Mouse (Mus musculus) hindbrain, postnatal 0 days (tissue): ENCODE results near the gene Senp5. TPM values are rescaled to one million over a fixed set of nuclear protein-coding genes. Genes with fewer than 3 reads are reported as not detected.
"Not testable (repeated sequence)": the region's sequence is repeated elsewhere in the genome, so short reads cannot be mapped to it uniquely, and the experiment has no call there.

Experiments used
- ATAC-seq: fragments of 200-750 bp; cut with Nextera tagmentation; 2 replicates; pipeline ENCODE4 v1.8.0; 2017; ENCODE audit warnings: mild to moderate bottlenecking, moderate TSS enrichment, moderate library complexity
- DNase-seq: peaks from one replicate; pipeline ENCODE4 v3.0.0-alpha.2; 2015; ENCODE audit warnings: low spot score
- H3K27ac ChIP-seq: fragments of 300-500 bp; sonication (generic); 2 replicates; pipeline ENCODE4 v1.5.1; 2014; ENCODE audit warnings: mild to moderate bottlenecking
- H3K27me3 ChIP-seq: fragments of 300-500 bp; sonication (generic); 2 replicates; pipeline ENCODE4 v1.6.1; 2014; ENCODE audit warnings: low read length, mixed read lengths; ENCODE audit not compliant: insufficient read depth
- H3K36me3 ChIP-seq: fragments of 300-500 bp; sonication (generic); 2 replicates; pipeline ENCODE4 v1.6.1; 2014; ENCODE audit warnings: low read length, mixed read lengths; ENCODE audit not compliant: insufficient read depth
- H3K4me1 ChIP-seq: fragments of 300-500 bp; sonication (generic); 2 replicates; pipeline ENCODE4 v1.6.1; 2014; ENCODE audit warnings: antibody characterized with exemption, low read length, mixed read lengths; ENCODE audit not compliant: insufficient read depth
- H3K4me2 ChIP-seq: fragments of 300-500 bp; sonication (generic); 2 replicates; pipeline ENCODE4 v1.6.1; 2014; ENCODE audit warnings: low read depth, mild to moderate bottlenecking, low read length, moderate library complexity, mixed read lengths
- H3K4me3 ChIP-seq: fragments of 300-500 bp; sonication (generic); 2 replicates; pipeline ENCODE4 v1.5.1; 2014; ENCODE audit warnings: low read length
- H3K9ac ChIP-seq: fragments of 300-500 bp; sonication (generic); replicated peaks from 2 replicates; pipeline ENCODE4 v1.6.1; 2014; ENCODE audit warnings: mild to moderate bottlenecking, low read length, moderate library complexity, mixed read lengths
- H3K9me3 ChIP-seq: fragments of 300-500 bp; sonication (generic); 2 replicates; pipeline ENCODE4 v1.6.1; 2016; ENCODE audit warnings: low read length, mixed read lengths
- CTCF ChIP-seq: IDR thresholded peaks from 2 replicates; pipeline ENCODE4 v1.5.1; 2016; ENCODE audit warnings: antibody characterized with exemption, control low read depth, low read depth
- WGBS: fragments of 180-500 bp; shearing (Covaris S2); extraction: QIAGEN DNeasy Blood & Tissue Kit; methylation state at CpG from one replicate; pipeline ENCODE4 v1.1.7; 2014; 5-methylcytosine and 5-hydroxymethylcytosine counted together
- polyA plus RNA-seq: library from polyadenylated mRNA; unstranded; fragments of >200 nt; fragmentation: Nextera tagmentation; extraction: Ambion mirVana; gene quantifications from 2 replicates; pipeline ENCODE4 v1.2.1, GENCODE M21; 2015
- total RNA-seq: library from RNA; depleted of rRNA; stranded (reverse); fragments of >200 nt; gene quantifications from 2 replicates; pipeline ENCODE4 v1.2.3, GENCODE M21; 2014

Senp5 gene
- total and polyA plus RNA-seq, 2 experiments from 2014 or later: 11.8 to 21.4 TPM

DNA sequence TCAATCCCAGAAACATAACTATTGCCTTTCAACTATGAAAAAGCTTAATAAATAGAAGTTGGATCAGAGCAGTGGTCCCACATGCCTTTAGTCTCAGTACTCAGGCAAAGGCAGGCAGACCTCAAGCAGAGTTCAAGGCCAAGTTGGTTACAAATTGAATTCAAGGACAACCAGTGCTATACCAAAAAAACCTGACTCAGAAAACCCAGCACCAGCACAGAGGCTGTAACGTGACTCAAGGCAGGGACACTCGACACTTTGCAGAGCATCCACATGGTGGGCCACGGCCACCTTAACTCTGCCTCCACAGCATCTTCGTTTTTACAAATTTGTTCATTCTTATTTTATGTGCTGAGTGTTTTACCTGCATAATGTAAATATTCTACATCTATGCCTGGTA is 27.8 kb downstream of the Senp5 start:
- Histone ChIP-seq H3K9me3 (no peaks in the 10 kb centered on the region), H3K4me1 (no peaks in the 10 kb centered on the region), H3K4me2 (no peak overlapping the region), H3K27ac (no peak overlapping the region), H3K4me3 (no peak overlapping the region), H3K36me3 (peaks cover 27% of the 10 kb centered on the region), H3K9ac (no peak overlapping the region), H3K27me3 (no peaks in the 10 kb centered on the region)
- ATAC-seq: no peak
- TF ChIP-seq CTCF: no peak
- DNase-seq: no peak
- WGBS: 90% methylated on average over 4 of the region's 4 CpGs

DNA sequence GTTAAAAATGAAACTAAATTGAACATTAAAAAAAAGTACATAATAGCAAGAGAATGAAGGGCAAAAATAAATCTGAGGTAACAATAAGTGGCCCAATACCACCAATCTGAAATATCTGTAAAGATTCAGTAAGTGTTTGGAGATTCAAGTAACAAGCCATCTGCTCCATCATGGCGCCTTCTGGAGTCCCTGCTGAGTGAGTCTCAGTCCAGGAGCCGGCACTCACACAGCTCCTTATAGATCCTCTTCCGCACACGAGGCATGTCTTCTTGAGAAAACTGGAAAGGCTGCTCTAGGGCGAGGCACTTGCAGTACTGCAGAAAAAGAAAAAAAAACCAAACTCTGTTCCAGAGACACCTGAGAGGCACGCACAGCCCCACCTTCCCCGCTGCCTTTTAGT is 39.9 kb downstream of the Senp5 start:
- Histone ChIP-seq H3K36me3 (peaks cover 38% of the 10 kb centered on the region), H3K9ac (no peak overlapping the region)
- DNase-seq: no peak

DNA sequence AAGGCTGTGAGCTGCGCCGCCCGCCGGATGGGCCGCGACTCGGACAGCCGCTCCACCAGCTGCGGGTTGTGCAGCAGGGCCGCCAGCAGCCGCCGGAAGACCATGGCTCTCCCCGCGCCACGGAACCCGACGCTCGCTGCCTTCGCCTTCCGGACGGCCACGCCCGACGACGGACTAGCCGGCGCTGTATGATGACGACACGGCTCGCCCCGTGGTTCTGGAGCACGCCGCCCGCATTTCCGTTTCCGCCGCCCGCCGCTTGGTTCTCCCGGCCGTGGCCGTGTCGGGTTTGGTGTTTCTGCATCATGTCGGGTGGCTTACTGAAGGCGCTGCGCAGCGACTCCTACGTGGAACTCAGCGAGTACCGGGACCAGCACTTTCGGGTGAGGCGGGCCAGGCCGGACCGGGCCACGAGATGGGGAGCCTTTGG is 54.7 kb downstream of the Senp5 start, which contains the start of the genes 0610012G03Rik and Ncbp2:
0610012G03Rik (minus strand) TSS at position 150 of the 430 bp plus-strand sequence.
Ncbp2 (plus strand) TSS at position 169 of the 430 bp plus-strand sequence.
- Histone ChIP-seq H3K36me3 (no peaks in the 10 kb centered on the region), H3K4me3 (peak within 1 kb of the TSS; percentile 91), H3K27ac (peak within 1 kb of the TSS; percentile 95), H3K9me3 (no peaks in the 10 kb centered on the region), H3K4me1 (peaks cover 24% of the 10 kb centered on the region), H3K4me2 (peak within 1 kb of the TSS; percentile 94), H3K9ac (peak within 1 kb of the TSS; percentile 92), H3K27me3 (no peaks in the 10 kb centered on the region)
- peak; percentile 98 for DNase-seq
- WGBS: under 1% methylated on average over 54 of the region's 55 CpGs
- peak; percentile 93 for ATAC-seq
- peak; percentile 33 for TF ChIP-seq CTCF

More for the DNA sequence above, 39.9 kb downstream of the Senp5 start:
- 79% methylated on average over 7 of the region's 7 CpGs for WGBS
- H3K4me1 ChIP-seq: no peaks in the 10 kb centered on the region
- TF ChIP-seq CTCF: no peak
- H3K4me3 ChIP-seq: no peak overlapping the region
- H3K27ac ChIP-seq: no peak overlapping the region
- H3K27me3 ChIP-seq: no peaks in the 10 kb centered on the region
- H3K9me3 ChIP-seq: no peaks in the 10 kb centered on the region
- no peak overlapping the region for H3K4me2 ChIP-seq
- no peak for ATAC-seq

DNA sequence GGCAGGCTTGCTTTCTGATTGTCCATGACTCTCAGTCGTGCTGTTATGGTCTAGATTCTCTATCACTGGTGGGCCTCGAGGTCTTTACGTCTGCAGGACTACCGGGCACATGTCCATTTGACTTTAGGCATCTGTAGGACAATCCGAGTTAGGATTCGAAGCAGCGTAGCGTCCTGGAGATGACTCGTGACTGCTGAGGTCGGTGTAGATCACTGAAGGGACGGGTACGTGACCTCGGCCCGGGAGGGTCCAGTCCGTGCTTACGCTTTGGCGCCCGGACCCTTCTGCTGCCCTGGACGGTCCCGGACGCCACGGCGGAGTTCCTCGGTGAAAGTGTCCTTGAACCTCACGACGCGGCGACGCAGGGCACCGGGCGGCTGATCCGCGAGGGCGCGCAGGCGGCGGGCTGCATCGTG is 55.2 kb downstream of the Senp5 start:
- WGBS: under 1% methylated on average over 31 of the region's 38 CpGs
- no peak for TF ChIP-seq CTCF
- no peak for DNase-seq
- peak overlapping the region; percentile 92 for H3K9ac ChIP-seq
- peak overlapping the region; percentile 91 for H3K4me3 ChIP-seq
- peak overlapping the region; percentile 94 for H3K4me2 ChIP-seq
- no peaks in the 10 kb centered on the region for H3K9me3 ChIP-seq
- H3K27me3 ChIP-seq: no peaks in the 10 kb centered on the region
- peak overlapping the region; percentile 95 for H3K27ac ChIP-seq
- no peaks in the 10 kb centered on the region for H3K36me3 ChIP-seq
- H3K4me1 ChIP-seq: peaks cover 24% of the 10 kb centered on the region
- ATAC-seq: no peak

DNA sequence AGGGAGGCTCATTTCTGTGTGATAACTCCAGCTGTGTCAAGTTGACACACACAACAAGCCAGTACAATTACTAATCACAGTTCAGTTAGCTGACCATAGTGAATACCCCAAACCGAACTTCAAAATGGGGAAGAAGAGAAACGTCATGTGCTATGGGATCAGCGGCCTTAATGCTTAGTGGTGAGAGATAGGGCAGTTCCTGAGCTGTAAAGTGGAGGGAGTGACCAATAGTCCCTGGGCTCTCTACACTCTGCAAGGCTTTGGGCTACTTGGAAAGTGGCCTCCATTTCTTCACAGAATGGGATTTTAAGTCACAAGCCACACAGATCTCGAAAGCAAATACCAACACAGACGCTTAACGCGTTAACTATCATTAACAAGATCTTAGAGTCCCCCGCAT is 55.8 kb downstream of the Senp5 start:
- peak overlapping the region; percentile 92 for H3K9ac ChIP-seq
- peaks cover 24% of the 10 kb centered on the region for H3K4me1 ChIP-seq
- WGBS: 38% methylated on average over 8 of the region's 8 CpGs
- peak overlapping the region; percentile 91 for H3K4me3 ChIP-seq
- no peak for TF ChIP-seq CTCF
- DNase-seq: no peak
- no peak for ATAC-seq
- H3K9me3 ChIP-seq: no peaks in the 10 kb centered on the region
- H3K27ac ChIP-seq: peak overlapping the region; percentile 95
- peak overlapping the region; percentile 94 for H3K4me2 ChIP-seq
- H3K36me3 ChIP-seq: no peaks in the 10 kb centered on the region
- H3K27me3 ChIP-seq: no peaks in the 10 kb centered on the region

DNA sequence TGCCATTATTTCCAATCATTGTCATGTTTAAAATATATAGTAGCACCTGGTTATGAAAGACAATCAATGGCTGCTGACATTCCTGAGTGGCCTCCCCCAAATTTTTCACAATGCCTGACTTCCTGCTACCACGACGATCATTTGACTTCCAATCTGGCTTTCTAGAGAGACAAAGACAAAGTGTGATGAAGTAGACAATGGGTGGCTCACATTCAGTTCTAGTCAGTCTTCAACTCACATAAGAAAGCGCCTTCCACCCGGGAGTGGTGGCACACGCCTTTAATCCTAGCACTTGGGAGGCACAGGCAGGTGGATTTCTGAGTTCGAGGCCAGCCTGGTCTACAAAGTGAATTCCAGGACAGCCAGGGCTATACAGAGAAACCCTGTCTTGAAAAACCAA is 57.1 kb downstream of the Senp5 start:
- H3K27me3 ChIP-seq, ATAC-seq, H3K27ac ChIP-seq, DNase-seq, H3K9me3 ChIP-seq, H3K4me3 ChIP-seq, H3K9ac ChIP-seq, H3K36me3 ChIP-seq: not testable (repeated sequence)
- H3K4me2 ChIP-seq: peak overlapping the region; percentile 94; the same call in 1 of the 2 replicates
- peaks cover 24% of the 10 kb centered on the region for H3K4me1 ChIP-seq
- 83% methylated on average over 6 of the region's 6 CpGs for WGBS

DNA sequence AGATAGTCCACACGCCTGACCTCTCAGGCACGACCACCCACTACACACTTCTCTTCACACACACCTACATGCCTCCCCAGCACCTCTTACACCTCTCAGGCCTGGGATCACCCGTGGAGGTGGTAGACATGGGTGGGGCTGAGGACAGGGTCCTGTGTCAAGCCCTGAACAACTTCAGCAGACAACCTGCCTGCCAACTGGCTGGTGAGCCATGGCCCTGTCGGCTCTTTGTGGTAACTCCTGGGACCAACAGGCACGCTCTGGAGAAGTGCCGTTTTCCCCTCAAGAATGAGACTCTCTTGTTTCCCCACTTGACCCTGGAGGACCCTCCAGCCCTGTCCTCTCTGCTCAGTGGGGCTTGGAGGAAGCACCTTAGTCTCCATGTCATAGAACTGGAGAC is 57.7 kb downstream of the Senp5 start:
- H3K27me3 ChIP-seq: no peaks in the 10 kb centered on the region
- no peak overlapping the region for H3K4me2 ChIP-seq
- peaks cover 24% of the 10 kb centered on the region for H3K4me1 ChIP-seq
- H3K9me3 ChIP-seq: no peaks in the 10 kb centered on the region
- no peak overlapping the region for H3K4me3 ChIP-seq
- 89% methylated on average over 6 of the region's 6 CpGs for WGBS
- TF ChIP-seq CTCF: no peak
- ATAC-seq (no peak), DNase-seq (no peak)
- H3K36me3 ChIP-seq: no peaks in the 10 kb centered on the region
- H3K27ac ChIP-seq: no peak overlapping the region
- H3K9ac ChIP-seq: no peak overlapping the region
